Mouse (Mus musculus): Measurements from ENCODE around the gene Cep95.

DNA sequence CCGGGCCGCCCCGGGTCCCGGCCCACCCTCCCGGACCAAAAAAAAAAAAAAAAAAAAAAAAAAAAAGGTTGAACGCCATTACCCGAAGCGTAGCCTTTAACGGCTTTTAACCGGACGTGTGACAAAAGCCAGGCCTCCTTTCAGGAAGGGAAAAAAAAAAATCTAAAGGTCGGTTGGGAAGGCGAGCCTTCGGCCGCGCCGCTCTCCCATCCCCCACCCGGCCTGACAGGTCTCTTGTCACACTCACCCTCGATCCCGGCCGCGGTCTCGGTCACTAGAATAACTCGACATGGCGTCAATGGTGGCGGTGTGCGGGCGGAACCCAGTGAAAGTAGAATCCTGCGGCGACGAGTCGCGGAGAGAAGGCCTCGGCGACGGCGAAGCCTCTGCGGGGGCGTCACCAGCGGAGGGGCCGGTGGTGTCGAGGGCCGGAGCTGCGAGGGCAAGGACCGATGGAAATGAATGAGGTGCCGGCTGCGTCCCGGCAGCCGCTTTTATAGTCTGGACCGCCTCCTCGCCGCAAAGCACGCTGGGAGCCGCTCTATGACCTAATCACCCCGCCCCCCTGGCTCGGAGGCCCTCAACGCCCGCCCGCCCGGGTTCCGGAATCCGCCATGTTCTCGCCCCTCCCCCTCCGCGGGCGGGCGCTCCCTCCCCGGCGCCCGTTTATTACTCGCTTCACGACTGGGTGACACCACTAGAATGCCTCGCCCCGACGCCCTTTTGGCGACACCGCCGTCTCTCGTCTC, 852 bp upstream of the Cep95 start:
- no peak for TF ChIP-seq GATA1 (IDR thresholded peaks at IDR 0.05; ENCODE audit: borderline replicate concordance, low read length)
- no peak for TF ChIP-seq FLI1 (IDR thresholded peaks at IDR 0.05; ENCODE audit: low read length)

Measured in megakaryocyte, embryonic 14.5 days (primary cell).